Mouse (Mus musculus) layer of hippocampus, postnatal 36 days (tissue): Measurements from ENCODE around the gene Galm. TPM values are rescaled to one million over a fixed set of nuclear protein-coding genes. Genes with fewer than 3 reads are reported as not detected.
A peak's percentile ranks its signal among the peaks of the same experiment; 100 is the strongest.
"Not testable (repeated sequence)": the region's sequence is repeated elsewhere in the genome, so short reads cannot be mapped to it uniquely, and the experiment has no call there.

ENCODE experiments used
- DNase-seq, 2 experiments: peaks; one replicate each; pipeline ENCODE4 v3.0.0; 2022
- total RNA-seq, 2 experiments: library from RNA; stranded (reverse); gene quantifications; 2 replicates each; pipeline ENCODE4 v1.2.3; 2021

Gene Galm
- total RNA-seq, 2 experiments from 2014 or later, result 4.1 to 4.5 TPM

- no peak for DNase-seq
Observed at GRCm38 (mm10) chr17:80167436-80167835, 40.2 kb downstream of the Galm start.

GRCm38 (mm10) chr17:80167851-80168251 lies 40.6 kb downstream of the Galm start:
- peak in 1 of 2 experiments; percentile 16 for DNase-seq

- DNase-seq, result peak; percentile 56 to 59
Observed at GRCm38 (mm10) chr17:80168425-80169182, 41.3 kb downstream of the Galm start.

DNA sequence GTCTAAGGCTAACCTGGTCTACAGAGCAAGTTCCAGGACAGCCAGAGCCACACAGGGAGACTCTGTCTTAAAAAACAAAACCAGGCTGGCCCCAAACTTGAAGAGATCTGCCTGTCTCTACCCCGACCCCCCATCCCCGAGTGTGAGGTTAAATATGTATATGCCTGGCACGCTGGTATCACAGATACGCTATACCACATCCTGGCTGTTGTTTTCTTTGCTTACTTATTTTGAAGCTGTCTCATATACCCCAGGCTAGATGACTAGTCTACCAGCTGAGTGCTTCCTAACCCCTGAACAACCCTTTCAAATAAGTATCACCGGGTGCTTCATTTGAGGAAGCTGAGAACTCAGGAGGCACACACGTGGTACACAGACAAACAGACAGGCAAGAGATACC lies 42.5 kb downstream of the Galm start:
- no peak for DNase-seq

DNA sequence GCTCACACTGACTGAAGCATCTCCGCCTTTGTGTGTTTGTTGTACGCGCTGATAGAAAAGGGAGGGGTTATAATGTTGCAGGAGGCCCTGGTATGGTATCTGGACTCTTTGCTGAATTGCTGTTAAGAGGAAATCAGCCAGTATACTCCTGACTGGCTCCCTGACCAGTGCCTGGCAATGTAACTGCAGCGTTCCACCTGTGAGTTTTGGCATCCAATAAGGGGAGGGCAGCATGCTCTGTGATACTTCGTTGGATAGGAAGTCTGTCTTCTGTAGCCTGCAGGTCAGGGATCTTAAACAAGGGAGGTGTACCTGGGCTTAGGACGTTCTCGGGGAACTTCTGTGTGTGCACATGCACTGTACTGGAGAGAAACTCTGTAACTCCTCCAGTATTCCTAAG lies 43.7 kb downstream of the Galm start:
- DNase-seq, result no peak

- DNase-seq, result no peak
Observed at GRCm38 (mm10) chr17:80171948-80172347, 44.7 kb downstream of the Galm start.

DNA sequence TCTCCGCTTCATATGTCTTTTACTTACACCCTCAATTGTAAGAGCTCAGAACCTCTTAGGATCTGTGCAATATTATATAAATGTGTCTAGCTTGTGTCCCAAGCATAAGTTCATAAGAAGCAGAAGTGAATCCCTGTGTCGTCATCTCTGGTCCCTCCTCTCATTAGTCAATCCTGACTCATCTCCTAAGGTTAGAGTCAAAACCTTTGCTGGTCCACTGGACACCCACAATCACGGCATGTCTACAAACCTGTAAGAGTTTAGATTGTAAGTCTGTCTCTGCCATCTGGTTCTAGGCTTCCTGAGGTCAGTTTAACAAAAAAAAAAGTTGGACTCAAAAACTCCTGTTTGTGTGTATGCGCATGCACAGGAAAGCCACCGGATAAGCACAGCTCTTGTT lies 45.5 kb downstream of the Galm start:
- no peak for DNase-seq

GRCm38 (mm10) chr17:80173708-80174107 lies 46.4 kb downstream of the Galm start:
- DNase-seq, result no peak

DNA sequence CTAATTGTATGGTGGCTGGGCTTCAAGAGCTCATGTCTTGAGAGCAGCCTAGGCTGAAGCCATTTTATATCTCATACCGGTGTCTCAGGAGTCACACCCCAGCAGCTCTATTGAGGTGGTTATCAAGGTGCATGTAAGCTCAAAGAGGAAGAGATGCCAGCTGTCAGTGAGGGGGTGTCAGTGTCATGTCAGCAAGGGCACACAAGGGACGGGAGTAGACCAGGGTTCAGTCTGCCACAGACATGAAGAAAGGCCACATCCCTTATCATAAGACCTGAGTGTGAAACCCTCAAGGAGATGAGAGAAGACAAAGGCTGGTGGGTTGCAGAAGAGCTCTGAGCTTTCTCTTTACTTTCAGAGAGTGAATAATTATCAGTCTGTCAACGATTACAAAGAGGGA lies 46.9 kb downstream of the Galm start:
- DNase-seq, result no peak

- no peak for DNase-seq
Observed at GRCm38 (mm10) chr17:80174699-80175385, 47.6 kb downstream of the Galm start.

DNA sequence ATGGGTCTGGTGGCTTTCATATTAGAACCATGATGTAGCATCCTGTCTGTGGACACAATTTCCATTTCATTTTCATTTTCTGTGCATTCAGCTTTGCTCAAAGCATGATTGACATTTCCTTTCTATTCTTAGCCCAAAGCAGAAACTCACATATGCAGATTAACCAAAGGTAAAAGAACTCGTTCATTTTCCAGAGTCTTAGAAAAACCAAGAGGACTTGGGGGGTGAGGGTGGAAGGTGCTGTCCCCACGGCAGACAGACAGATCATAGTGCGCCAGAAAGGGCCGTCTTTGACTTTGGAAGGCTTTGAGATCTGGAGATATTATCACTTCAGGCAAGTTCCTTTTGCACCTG lies 48.1 kb downstream of the Galm start:
- no peak for DNase-seq

DNA sequence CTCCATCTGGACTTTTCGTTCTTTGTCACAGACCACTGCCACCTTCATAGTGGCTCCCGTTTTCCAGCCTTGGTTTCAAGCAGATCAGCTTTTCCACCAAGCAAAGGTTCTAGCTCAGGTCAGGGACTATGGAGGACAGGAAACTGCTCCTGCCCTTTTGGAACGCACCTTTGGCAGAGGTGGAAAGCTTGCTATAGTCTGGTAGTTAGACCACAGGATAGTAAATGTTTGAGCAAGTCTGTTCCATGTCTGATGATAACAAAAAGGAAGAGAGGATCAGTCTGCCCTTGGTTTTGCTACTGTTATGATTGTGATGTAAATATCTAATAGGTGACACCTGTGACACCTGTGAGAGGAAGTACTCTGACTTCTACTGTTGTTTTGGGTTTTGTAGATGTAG lies 48.7 kb downstream of the Galm start:
- DNase-seq, result no peak

DNA sequence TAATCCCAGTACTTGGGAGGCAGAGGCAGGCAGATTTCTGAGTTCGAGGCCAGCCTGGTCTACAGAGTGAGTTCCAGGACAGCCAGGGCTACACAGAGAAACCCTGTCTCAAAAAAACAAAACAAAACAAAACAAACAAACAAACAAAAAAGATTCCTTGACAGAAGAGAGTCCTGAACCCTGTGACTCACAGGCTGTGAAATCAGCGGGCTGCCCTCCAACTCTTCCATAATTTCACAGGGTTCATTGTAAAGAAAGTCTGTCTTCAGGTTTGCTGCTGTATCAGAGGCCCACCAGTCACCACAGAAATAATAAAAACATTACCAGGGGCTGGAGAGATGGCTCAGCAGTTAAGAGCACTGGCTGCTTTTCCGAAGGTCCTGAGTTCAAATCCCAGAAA lies 51.6 kb downstream of the Galm start:
- not testable (repeated sequence) for DNase-seq

DNA sequence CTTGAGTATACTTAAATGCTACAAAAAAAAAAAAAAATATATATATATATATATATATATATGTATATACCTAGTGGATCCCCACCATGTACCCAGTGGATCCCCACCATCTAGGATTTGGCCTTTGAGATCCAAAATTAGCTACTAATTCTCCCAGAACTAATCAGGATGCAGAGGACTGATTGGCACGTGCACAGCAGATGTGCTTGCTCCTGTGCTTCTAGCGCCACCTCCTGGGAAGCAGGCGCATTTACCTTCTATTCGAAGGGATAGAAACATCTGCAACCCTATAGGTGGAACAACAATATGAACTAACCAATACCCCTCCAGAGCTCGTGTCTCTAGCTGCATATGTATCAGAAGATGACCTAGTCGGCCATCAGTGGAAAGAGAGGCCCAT lies 52.7 kb downstream of the Galm start:
- DNase-seq, result peak; percentile 55 to 56

DNA sequence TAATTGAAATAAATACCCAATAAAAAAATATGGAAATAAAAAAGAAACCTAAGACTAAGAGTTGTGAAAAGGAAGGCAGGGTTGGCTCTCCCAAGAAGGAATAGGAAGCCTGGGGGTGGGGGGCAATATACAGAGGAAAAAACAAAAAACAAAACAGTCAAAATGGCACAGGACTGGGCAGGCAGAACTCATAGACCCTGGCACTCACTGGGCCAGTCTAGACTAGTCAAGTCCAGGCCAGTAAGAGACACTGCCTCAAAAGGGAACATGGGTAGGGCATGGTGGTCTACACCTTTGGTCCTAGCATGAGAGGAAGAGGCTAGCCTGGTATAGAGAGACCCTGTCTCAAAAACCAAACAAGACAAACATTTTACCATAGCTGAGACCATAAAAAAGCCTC lies 53.2 kb downstream of the Galm start:
- DNase-seq, result no peak

- no peak for DNase-seq
Observed at GRCm38 (mm10) chr17:80183615-80184014, 56.3 kb downstream of the Galm start.

DNA sequence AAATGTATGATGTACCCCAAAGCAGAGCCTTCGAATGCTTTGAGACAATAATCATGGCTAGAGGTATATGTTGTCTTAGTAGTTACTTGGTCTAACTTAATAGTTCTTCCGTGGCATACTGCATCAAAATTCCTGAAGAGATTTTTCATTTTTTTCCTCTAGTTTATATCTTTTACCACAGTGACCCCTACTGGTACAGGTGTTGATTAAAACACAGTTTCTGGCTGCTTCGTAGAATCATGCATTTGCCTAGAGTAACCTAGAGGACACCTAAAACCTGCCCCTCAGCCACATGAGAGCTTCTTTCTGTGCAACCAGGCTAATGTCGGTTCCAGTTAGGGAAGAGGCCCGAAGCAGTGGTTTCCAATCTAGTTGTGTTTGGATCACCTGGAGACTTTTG lies 65.8 kb downstream of the Galm start:
- DNase-seq, result no peak

DNA sequence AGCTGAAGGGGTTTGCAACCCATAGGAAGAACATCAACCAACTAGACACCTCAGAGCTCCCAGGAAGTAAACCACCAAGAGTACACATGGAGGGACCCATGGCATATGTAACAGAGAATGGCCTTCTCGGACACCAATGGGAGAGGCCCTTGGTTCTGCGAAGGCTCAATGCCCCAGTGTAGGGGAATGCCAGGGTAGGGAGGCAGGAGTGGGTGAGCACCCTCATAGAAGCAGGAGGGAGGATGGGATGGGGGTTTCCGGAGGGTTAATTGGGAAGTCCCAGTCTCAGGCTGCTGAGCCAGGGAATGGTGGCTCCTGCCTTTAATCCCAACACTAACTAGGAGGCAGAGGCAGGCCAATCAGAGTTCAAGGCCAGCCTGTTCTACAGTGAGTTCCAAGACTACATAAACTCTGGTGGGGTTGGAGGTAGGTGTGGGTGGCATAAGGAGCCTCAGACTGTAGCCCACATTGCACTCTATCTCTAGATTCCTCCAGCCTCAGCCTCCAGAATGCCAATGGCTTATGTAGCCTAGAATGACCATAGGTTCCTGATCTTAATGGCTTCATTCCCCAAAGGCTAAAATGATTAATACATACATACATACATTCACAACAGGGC lies 72.0 kb downstream of the Galm start:
- no peak for DNase-seq

- DNase-seq, result no peak
Observed at GRCm38 (mm10) chr17:80205657-80206056, 78.4 kb downstream of the Galm start.

DNA sequence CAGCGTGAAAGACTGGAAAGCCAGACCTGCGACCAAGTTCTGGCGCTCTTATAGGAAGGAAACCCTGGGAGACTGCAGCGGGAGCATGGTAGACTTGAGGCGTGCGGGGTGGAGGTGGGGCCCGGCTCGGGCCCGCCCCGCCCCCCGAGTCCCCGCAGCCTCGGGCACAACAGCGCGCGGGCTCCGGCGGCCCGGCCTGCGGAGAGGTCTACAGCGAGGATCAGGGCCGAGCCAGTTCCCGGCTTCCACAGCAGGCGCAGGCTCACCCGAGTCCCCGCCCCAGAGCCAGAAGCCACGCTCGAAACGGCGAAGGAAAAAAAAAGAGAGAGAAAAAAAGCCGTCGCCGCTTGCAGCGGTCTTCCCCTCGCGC lies 79.0 kb downstream of the Galm start:
- no peak for DNase-seq

- peak; percentile 98 for DNase-seq
Observed at GRCm38 (mm10) chr17:80206671-80207581, 79.7 kb downstream of the Galm start, which contains the start of the genes Srsf7 and Ttc39d. Gene Srsf7, minus strand, starts transcription at chr17:80207307. Gene Ttc39d, plus strand, starts transcription at chr17:80207460.

DNA sequence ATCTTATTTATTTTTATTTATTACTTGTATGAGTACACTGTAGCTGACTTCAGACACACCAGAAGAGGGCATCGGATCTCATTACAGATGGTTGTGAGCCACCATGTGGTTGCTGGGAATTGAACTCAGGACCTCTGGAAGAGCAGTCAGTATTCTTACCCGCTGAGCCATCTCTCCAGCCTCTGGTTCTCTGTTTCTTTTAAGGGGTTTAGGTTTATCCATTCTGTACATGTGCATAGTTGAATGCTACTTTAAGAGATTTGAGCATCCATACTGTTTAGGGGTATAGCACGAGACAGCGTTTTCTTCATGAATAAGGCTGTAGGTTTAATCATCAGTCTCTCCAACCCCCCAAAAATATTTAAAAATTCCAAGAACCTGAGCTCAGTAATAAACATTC lies 86.7 kb downstream of the Galm start:
- not testable (repeated sequence) for DNase-seq

DNA sequence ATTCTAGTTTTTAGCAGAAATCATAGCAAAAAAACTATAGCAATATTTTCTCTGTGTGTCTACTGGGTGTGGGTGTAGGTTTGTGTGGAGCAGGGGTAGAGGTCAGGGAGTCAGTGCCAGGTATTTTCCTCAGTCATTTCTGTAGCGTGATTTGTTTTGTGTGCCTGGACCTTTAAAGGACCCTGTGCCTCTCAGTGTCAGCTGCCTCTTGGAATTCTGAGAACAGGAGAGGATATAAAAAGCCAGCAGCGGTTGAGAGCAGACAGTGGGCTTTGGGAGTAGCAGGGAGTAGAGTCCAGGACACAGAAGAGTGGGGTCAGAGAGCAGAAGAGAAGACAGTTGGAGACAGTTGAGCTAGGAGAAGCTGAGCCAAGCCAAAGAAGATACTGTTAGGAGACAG lies 92.9 kb downstream of the Galm start:
- DNase-seq, result no peak
